Mouse (Mus musculus) olfactory bulb, adult 2 months (tissue): ENCODE measurements around the gene 2900026A02Rik.

ENCODE experiments used
- CTCF ChIP-seq: fragments of 200-500 bp; IDR thresholded peaks from 2 replicates; pipeline ENCODE4 v1.5.1; 2012; ENCODE audit warnings: low read depth, mild to moderate bottlenecking, low read length, moderate library complexity; ENCODE audit not compliant: insufficient read depth
- POLR2A ChIP-seq: fragments of 200-500 bp; IDR thresholded peaks from 2 replicates; pipeline ENCODE4 v1.6.1; 2012; ENCODE audit warnings: mild to moderate bottlenecking, low read depth, low read length, moderate library complexity; ENCODE audit not compliant: insufficient read depth

GRCm38 (mm10) chr5:113097551-113097950 lies 123.5 kb downstream of the 2900026A02Rik start:
- TF ChIP-seq POLR2A (no peak), CTCF (no peak)
